ENCODE assay signal across 20 mouse cellular contexts in the genomic region with DNA sequence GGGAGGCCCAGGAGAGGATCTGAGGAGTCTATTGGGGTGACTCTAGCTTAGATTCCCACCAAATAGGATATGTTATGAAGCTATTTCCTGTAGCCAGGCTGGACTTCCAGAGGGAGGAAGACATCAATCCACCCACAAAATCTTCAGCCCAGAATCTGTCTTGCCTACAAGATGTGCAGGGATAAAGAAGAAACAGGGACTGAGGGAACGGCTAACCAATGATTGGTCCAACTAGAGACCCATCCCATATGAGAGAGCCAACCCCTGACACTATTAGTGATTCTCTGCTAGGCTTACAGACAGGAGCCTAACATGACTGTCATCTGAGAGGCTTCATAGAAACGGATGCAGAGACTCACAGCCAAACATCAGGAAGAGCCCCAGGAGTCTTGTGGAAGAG. TPM values are rescaled to one million over a fixed set of nuclear protein-coding genes. Genes with fewer than 3 reads are reported as not detected.
DNase-seq lines count a peak whose midpoint lies in the region; ATAC-seq lines count a peak whose summit lies in the region.
"Had no signal": no experiment of that assay in that cellular context is flagged by ENCODE, and none has a peak within 500 bp of the region (broad histone marks: within the 10 kb centered on the region; RNA-seq: fewer than 3 reads in every experiment).

No protein-coding gene starts in this region.

- H3K4me2 ChIP-seq in heart, embryonic 11.5 days, result no peak overlapping the region
- no peak overlapping the region for H3K4me2 ChIP-seq in lung, embryonic 16.5 days (ENCODE audit: low read depth, low read length)
- H3K4me2 ChIP-seq in stomach, embryonic 16.5 days (ENCODE audit: low read depth, low read length), result no peak overlapping the region
- H3K4me2 ChIP-seq: limb, embryonic 15.5 days; midbrain, embryonic 15.5 days had no signal

- H3K9ac ChIP-seq in heart, embryonic 11.5 days (ENCODE audit: low read depth, low read length), result no peak overlapping the region
- H3K9ac ChIP-seq in lung, embryonic 16.5 days (ENCODE audit: low read length), result no peak overlapping the region
- H3K9ac ChIP-seq in stomach, embryonic 16.5 days (ENCODE audit: low read length), result no peak overlapping the region
- H3K9ac ChIP-seq: limb, embryonic 15.5 days; midbrain, embryonic 15.5 days had no signal

- no peaks in the 10 kb centered on the region for H3K27me3 ChIP-seq in heart, embryonic 11.5 days (ENCODE audit: control insufficient read depth, insufficient read depth, low read length)
- no peaks in the 10 kb centered on the region for H3K27me3 ChIP-seq in lung, embryonic 16.5 days (ENCODE audit: control insufficient read depth, insufficient read depth, low read depth, low read length)
- H3K27me3 ChIP-seq in stomach, embryonic 16.5 days (ENCODE audit: control insufficient read depth, insufficient read depth, low read length), result no peaks in the 10 kb centered on the region
- H3K27me3 ChIP-seq: midbrain, embryonic 15.5 days had no signal

- 63% methylated on average over 2 of the region's 2 CpGs for WGBS in heart, embryonic 11.5 days (ENCODE audit: insufficient replicate concordance)
- WGBS in lung, embryonic 16.5 days, result 28% methylated on average over 2 of the region's 2 CpGs
- 49% methylated on average over 2 of the region's 2 CpGs for WGBS in stomach, embryonic 16.5 days

- DNase-seq in heart, adult 11 months, result peak; percentile 57
- no peak for DNase-seq in lung, postnatal 4 days
- DNase-seq in kidney, postnatal 14 days, result peak; percentile 63
- DNase-seq in thymus, postnatal 4 days, result no peak
- no peak for DNase-seq in urinary bladder, postnatal 14 days (ENCODE audit: low spot score)
- DNase-seq: adrenal gland, postnatal 25 days; cerebellum, adult 11 months; cerebellum, postnatal 10 days; gastrocnemius, postnatal 36 days; thymus, postnatal 14 days had no signal

- no peaks in the 10 kb centered on the region for H3K4me1 ChIP-seq in heart, embryonic 11.5 days (ENCODE audit: control insufficient read depth, insufficient read depth, low read length)
- H3K4me1 ChIP-seq in lung, embryonic 16.5 days (replicated peaks; ENCODE audit: control insufficient read depth, insufficient read depth, low read length), result peaks cover 2% of the 10 kb centered on the region
- H3K4me1 ChIP-seq in stomach, embryonic 16.5 days (ENCODE audit: control insufficient read depth, insufficient read depth, low read length), result peaks cover 15% of the 10 kb centered on the region
- H3K4me1 ChIP-seq: midbrain, embryonic 15.5 days had no signal

- H3K9me3 ChIP-seq in heart, embryonic 11.5 days (replicated peaks; ENCODE audit: control insufficient read depth, low read length), result no peaks in the 10 kb centered on the region
- H3K9me3 ChIP-seq in lung, embryonic 16.5 days (ENCODE audit: control insufficient read depth, low read length), result no peaks in the 10 kb centered on the region
- no peaks in the 10 kb centered on the region for H3K9me3 ChIP-seq in stomach, embryonic 16.5 days (replicated peaks; ENCODE audit: control insufficient read depth, low read length)
- H3K9me3 ChIP-seq: hindbrain, embryonic 10.5 days; limb, embryonic 15.5 days; midbrain, embryonic 15.5 days had no signal

- H3K4me3 ChIP-seq in heart, embryonic 11.5 days (ENCODE audit: low read depth, low read length), result no peak overlapping the region
- no peak overlapping the region for H3K4me3 ChIP-seq in lung, embryonic 16.5 days (ENCODE audit: low read length)
- H3K4me3 ChIP-seq in stomach, embryonic 16.5 days (replicated peaks; ENCODE audit: low read length), result no peak overlapping the region
- H3K4me3 ChIP-seq: hindbrain, embryonic 10.5 days; layer of hippocampus, adult 2 months; limb, embryonic 15.5 days; midbrain, embryonic 15.5 days; myocyte had no signal

- H3K27ac ChIP-seq in heart, embryonic 11.5 days (ENCODE audit: low read depth, low read length), result no peak overlapping the region
- H3K27ac ChIP-seq in lung, embryonic 16.5 days (ENCODE audit: low read length), result 0 out of 2 replicates have a peak overlapping the region, but pooled peaks have one; percentile 7
- 0 out of 2 replicates have a peak overlapping the region, but pooled peaks have one; percentile 58 for H3K27ac ChIP-seq in stomach, embryonic 16.5 days (ENCODE audit: low read length)
- H3K27ac ChIP-seq: hindbrain, postnatal 0 days; layer of hippocampus, adult 2 months; limb, embryonic 15.5 days; midbrain, embryonic 15.5 days had no signal

- ATAC-seq in heart, embryonic 11.5 days (replicated peaks; ENCODE audit: insufficient number of reproducible peaks, low FRiP score, low TSS enrichment), result no peak
- peak; percentile 46; the same call in 1 of the 2 replicates for ATAC-seq in lung, embryonic 16.5 days (ENCODE audit: low read depth)
- ATAC-seq in stomach, embryonic 16.5 days (ENCODE audit: insufficient read depth, low FRiP score), result no peak
- ATAC-seq: forebrain, embryonic 16.5 days; hindbrain, postnatal 0 days; midbrain, embryonic 15.5 days had no signal

- no peaks in the 10 kb centered on the region for H3K36me3 ChIP-seq in heart, embryonic 11.5 days (ENCODE audit: control insufficient read depth, insufficient read depth, low read length)
- no peaks in the 10 kb centered on the region for H3K36me3 ChIP-seq in lung, embryonic 16.5 days (ENCODE audit: control insufficient read depth, insufficient read depth, low read length)
- H3K36me3 ChIP-seq in stomach, embryonic 16.5 days (ENCODE audit: control insufficient read depth, insufficient read depth, low read length), result no peaks in the 10 kb centered on the region
- H3K36me3 ChIP-seq: hindbrain, embryonic 10.5 days; limb, embryonic 15.5 days; midbrain, embryonic 15.5 days had no signal

RNA-seq across cellular contexts. Expression of a gene that starts 7.9 kb away (rescaled TPM):
- polyA plus RNA-seq in heart, embryonic 11.5 days (2014; fragmentation: Nextera tagmentation; extraction: Ambion mirVana), result 154 and 162 TPM in 2 replicates
- 247 and 266 TPM in 2 replicates for polyA plus RNA-seq in lung, embryonic 16.5 days (2015; fragmentation: Nextera tagmentation; extraction: Ambion mirVana)
- polyA plus RNA-seq in stomach, embryonic 16.5 days (2015; fragmentation: Nextera tagmentation; extraction: Ambion mirVana), result 247 and 271 TPM in 2 replicates

RNA-seq across cellular contexts. Expression of a gene that starts 34.7 kb away (rescaled TPM):
- polyA plus RNA-seq in heart, embryonic 11.5 days (2014; fragmentation: Nextera tagmentation; extraction: Ambion mirVana), result 0.33 and 0.55 TPM in 2 replicates
- polyA plus RNA-seq in lung, embryonic 16.5 days (2015; fragmentation: Nextera tagmentation; extraction: Ambion mirVana), result 4.0 and 4.8 TPM in 2 replicates
- polyA plus RNA-seq in stomach, embryonic 16.5 days (2015; fragmentation: Nextera tagmentation; extraction: Ambion mirVana), result 4.9 and 5.6 TPM in 2 replicates
- polyA plus RNA-seq: myocyte had no signal

Comparison
In these comparisons a context has a peak if more than half of its experiments do, and no peak if none do; other contexts are left out.
1. DNase-seq: peak in heart, adult 11 months (single experiment) and kidney, postnatal 14 days (single experiment); none in lung, postnatal 4 days (0 of 2), thymus, postnatal 4 days (single experiment) and urinary bladder, postnatal 14 days (single experiment).